Mouse (Mus musculus) ES-E14 (cell line): ENCODE data around the gene Fuz. TPM values are rescaled to one million over a fixed set of nuclear protein-coding genes. Genes with fewer than 3 reads are reported as not detected.

Experiments
- DNase-seq: peaks from one replicate; pipeline ENCODE4 v3.0.0-alpha.2; 2013; ENCODE audit warnings: low read depth, low spot score
- H3K27ac ChIP-seq: 2 replicates; pipeline ENCODE4 v1.5.1; 2012; ENCODE audit warnings: low read depth, mild to moderate bottlenecking, low read length, moderate library complexity, mixed read lengths; ENCODE audit not compliant: poor library complexity, insufficient read depth, severe bottlenecking
- H3K36me3 ChIP-seq: 2 replicates; pipeline ENCODE4 v1.6.1; 2012; ENCODE audit warnings: mild to moderate bottlenecking, low read length, moderate library complexity, mixed read lengths; ENCODE audit not compliant: control insufficient read depth, poor library complexity, insufficient read depth, severe bottlenecking
- H3K4me1 ChIP-seq, 2 experiments: fragments of 150-350 bp in 1 of 2; sonication (generic) in 1 of 2; 2 replicates each; pipeline ENCODE4 v1.6.1; 2012; ENCODE audit warnings: low read length in 2 of 2, mild to moderate bottlenecking in 1 of 2, mixed read lengths in 1 of 2; ENCODE audit not compliant: control insufficient read depth in 2 of 2, insufficient read depth in 2 of 2, poor library complexity in 1 of 2
- H3K4me3 ChIP-seq, 2 experiments: fragments of 150-350 bp in 1 of 2; sonication (generic) in 1 of 2; 2 replicates each; pipeline ENCODE4 v1.5.1; 2012; ENCODE audit warnings: low read length in 2 of 2, low read depth in 1 of 2, mild to moderate bottlenecking in 1 of 2, mixed read lengths in 1 of 2; ENCODE audit not compliant: insufficient read depth in 1 of 2, poor library complexity in 1 of 2, severe bottlenecking in 1 of 2
- H3K9ac ChIP-seq: 2 replicates; pipeline ENCODE4 v1.6.1; 2012; ENCODE audit warnings: low read depth, mild to moderate bottlenecking, low read length, mixed read lengths; ENCODE audit not compliant: poor library complexity, insufficient read depth, severe bottlenecking
- H3K9me3 ChIP-seq: fragments of 150-350 bp; sonication (generic); 2 replicates; pipeline ENCODE4 v1.6.1; 2012; ENCODE audit warnings: low read depth, mild to moderate bottlenecking, low read length; ENCODE audit not compliant: control insufficient read depth, insufficient read depth
- CHD2 ChIP-seq: IDR thresholded peaks from 2 replicates; pipeline ENCODE4 v1.6.1; 2014; ENCODE audit warnings: mild to moderate bottlenecking, low read depth, low read length, inconsistent platforms
- HCFC1 ChIP-seq: IDR thresholded peaks from 2 replicates; pipeline ENCODE4 v1.6.1; 2012; ENCODE audit warnings: low read length, inconsistent platforms, borderline replicate concordance; ENCODE audit not compliant: insufficient read depth
- MAFK ChIP-seq: IDR thresholded peaks from 2 replicates; pipeline ENCODE4 v1.6.1; 2014; ENCODE audit warnings: mild to moderate bottlenecking, low read depth, low read length, inconsistent platforms; ENCODE audit not compliant: insufficient read depth
- ZC3H11A ChIP-seq: IDR thresholded peaks from 2 replicates; pipeline ENCODE4 v1.6.1; 2012; ENCODE audit warnings: low read depth, mild to moderate bottlenecking, inconsistent platforms, low read length, borderline replicate concordance
- ZNF384 ChIP-seq: IDR thresholded peaks from 2 replicates; pipeline ENCODE4 v1.6.1; 2012; ENCODE audit warnings: low read depth, low read length, inconsistent platforms
- in situ Hi-C, 2 experiments: fragments of 600-800 bp; cut with MboI; formaldehyde crosslinking; loops; one replicate each; pipeline ENCODE4 v1.15.1; 2025; ENCODE audit warnings: low sequenced_read_pairs in 2 of 2, inconsistent platforms in 1 of 2; ENCODE audit not compliant: unreplicated experiment in 2 of 2
- total RNA-seq: library from RNA; depleted of rRNA; stranded (reverse); fragments of 300-350 nt; gene quantifications from 2 replicates; pipeline ENCODE4 v1.2.3, GENCODE M21; 2012

The Fuz gene
- total RNA-seq, 1 experiment = 14.2 TPM

DNA sequence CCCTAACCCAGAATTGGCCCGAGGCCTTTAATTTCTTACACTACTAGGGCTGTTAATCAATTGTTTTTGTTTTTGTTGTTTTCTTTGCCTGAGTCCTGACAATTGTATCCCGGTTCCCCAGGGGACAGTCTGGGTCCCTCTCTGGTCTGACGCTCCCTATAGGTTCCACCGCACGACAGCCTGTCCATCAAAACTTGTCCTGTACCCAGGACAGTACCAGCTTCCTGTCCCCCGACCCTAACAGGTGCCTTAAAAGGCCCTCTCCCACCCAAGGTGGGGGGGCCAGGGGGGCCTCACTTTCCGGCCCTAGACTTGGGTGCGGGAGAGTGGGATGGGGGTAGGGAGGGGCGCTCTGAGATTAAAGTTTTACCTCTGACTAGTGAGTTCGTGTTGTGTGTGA is 40.8 kb upstream of the Fuz start:
- peaks cover 7 to 26% of the 10 kb centered on the region in 2 experiments for H3K4me1 ChIP-seq

DNA sequence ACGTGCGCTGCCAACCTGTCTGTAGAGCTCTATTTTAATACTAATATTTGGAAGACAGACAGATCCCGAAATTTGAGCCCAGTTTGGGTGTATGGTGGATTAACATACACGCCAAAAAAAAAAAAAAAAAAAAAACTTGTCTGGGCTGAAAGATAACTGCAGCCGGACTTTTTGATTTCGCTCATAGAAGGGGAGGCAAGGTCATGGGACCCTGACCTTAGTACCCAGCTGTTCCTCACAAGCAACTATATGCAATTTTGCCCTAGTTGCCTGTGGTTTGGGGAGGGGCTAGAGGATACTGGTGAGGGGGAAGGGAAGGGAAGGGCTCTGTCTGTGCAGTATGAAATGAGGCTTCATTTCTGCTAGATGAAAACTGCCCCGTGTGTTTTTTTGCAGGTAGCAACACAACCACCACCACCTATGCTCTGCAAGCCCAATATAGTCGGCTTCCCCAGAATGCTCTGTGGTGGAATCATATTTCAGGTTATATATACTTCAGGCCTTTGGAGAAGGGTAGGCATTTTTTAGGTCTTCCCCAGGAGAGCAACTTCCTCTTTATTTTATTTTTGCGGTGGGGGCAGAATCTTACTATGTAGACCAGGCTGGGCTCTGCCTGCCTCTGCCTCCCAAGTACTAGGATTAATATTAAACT is 39.5 kb upstream of the Fuz start:
- no peaks in the 10 kb centered on the region for H3K9me3 ChIP-seq
- 0 out of 2 replicates have a peak, but pooled peaks have one; percentile 42 for TF ChIP-seq ZNF384
- TF ChIP-seq MAFK = no peak
- no peak for TF ChIP-seq ZC3H11A
- in situ Hi-C loops = no loop called here
- no peak for DNase-seq
- H3K36me3 ChIP-seq = peaks cover 2% of the 10 kb centered on the region; the same call in 1 of the 2 replicates
- peaks cover 7 to 23% of the 10 kb centered on the region in 2 experiments for H3K4me1 ChIP-seq
- H3K4me3 ChIP-seq = peak overlapping the region; percentile 99
- H3K9ac ChIP-seq = no peak overlapping the region; the same call in 1 of the 2 replicates
- no peak overlapping the region for H3K27ac ChIP-seq

More for the DNA sequence above, 40.8 kb upstream of the Fuz start:
- H3K9ac ChIP-seq = peak overlapping the region; percentile 83; the same call in 1 of the 2 replicates
- in situ Hi-C loops = no loop called here
- no peaks in the 10 kb centered on the region for H3K9me3 ChIP-seq
- peak overlapping the region; percentile 79 for H3K4me3 ChIP-seq
- no peaks in the 10 kb centered on the region; the same call in 1 of the 2 replicates for H3K36me3 ChIP-seq
- H3K27ac ChIP-seq = peak overlapping the region; percentile 64
- TF ChIP-seq MAFK (no peak), ZNF384 (no peak), HCFC1 (no peak), CHD2 (no peak)
- no peak for DNase-seq

DNA sequence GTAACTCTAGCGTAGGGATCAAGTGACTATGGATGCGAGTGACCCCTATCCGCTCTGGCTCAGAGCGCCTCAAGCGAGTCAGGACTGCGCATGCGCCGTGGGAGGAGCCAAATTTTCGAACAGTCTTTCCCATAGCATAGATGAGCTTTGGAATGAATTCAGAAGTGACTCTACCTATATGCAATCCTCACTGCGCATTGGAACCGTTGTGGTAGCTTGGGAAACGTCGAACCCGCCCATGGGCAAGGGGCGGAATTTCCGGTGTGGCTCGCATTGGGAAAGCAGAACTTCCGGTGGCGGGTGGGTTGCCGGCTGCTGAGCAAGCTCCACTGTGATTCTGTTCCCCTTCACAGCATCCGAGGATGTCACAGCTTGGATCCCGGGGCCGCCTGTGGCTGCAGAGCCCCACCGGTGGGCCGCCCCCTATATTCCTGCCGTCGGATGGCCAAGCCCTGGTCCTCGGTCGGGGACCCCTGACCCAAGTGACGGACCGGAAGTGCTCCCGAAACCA is 38.8 kb upstream of the Fuz start, which contains the start of gene Pnkp:
TSS of gene Pnkp (plus strand) at position 98 of the 511 bp plus-strand sequence.
- TF ChIP-seq MAFK = 0 out of 2 replicates have a peak, but pooled peaks have one; percentile 4
- TF ChIP-seq ZNF384 = no peak
- TF ChIP-seq CHD2 = no peak
- TF ChIP-seq ZC3H11A = no peak
- TF ChIP-seq HCFC1 = 0 out of 2 replicates have a peak, but pooled peaks have one; percentile 23
- Histone ChIP-seq H3K27ac (peak within 1 kb of the TSS; percentile 78), H3K36me3 (peaks cover 8% of the 10 kb centered on the region; the same call in 1 of the 2 replicates), H3K9ac (peak within 1 kb of the TSS; percentile 96), H3K4me3 (peak within 1 kb of the TSS; percentile 99), H3K9me3 (no peaks in the 10 kb centered on the region), H3K4me1 (peaks cover 7 to 21% of the 10 kb centered on the region in 2 experiments)
- DNase-seq = peak; percentile 89
- in situ Hi-C loops = no loop called here

DNA sequence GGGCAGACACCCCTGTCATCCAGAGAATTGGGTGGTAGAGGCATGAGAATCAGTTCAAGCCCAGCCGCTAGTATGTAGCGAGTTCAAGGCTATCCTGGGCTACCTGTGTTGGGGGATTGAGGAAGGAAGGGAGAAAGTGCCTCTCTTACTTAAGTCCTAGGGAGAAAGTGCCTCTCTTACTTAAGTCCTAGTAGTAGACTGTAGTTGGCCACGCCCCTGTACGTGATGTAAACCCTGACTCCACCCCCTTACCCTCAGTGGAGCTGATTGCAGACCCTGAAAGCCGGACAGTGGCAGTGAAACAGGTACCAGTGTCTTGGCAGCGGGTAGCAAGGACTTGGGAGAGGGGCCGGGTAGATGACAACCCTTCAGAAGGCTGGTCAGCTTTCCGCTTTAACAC is 38.0 kb upstream of the Fuz start:
- H3K9ac ChIP-seq = no peak overlapping the region; the same call in 1 of the 2 replicates
- no peak for TF ChIP-seq ZC3H11A
- DNase-seq = no peak
- H3K27ac ChIP-seq = no peak overlapping the region
- H3K4me1 ChIP-seq = peaks cover 7 to 17% of the 10 kb centered on the region in 2 experiments
- H3K4me3 ChIP-seq = peak overlapping the region; percentile 99
- peaks cover 15% of the 10 kb centered on the region; the same call in 1 of the 2 replicates for H3K36me3 ChIP-seq
- in situ Hi-C loops = no loop called here
- H3K9me3 ChIP-seq = no peaks in the 10 kb centered on the region
